Mouse (Mus musculus): ENCODE results near the gene Pknox2. TPM values are rescaled to one million over a fixed set of nuclear protein-coding genes. Genes with fewer than 3 reads are reported as not detected.

Pknox2 gene
- polyA plus RNA-seq, 1 experiment: 1.8 TPM

DNA sequence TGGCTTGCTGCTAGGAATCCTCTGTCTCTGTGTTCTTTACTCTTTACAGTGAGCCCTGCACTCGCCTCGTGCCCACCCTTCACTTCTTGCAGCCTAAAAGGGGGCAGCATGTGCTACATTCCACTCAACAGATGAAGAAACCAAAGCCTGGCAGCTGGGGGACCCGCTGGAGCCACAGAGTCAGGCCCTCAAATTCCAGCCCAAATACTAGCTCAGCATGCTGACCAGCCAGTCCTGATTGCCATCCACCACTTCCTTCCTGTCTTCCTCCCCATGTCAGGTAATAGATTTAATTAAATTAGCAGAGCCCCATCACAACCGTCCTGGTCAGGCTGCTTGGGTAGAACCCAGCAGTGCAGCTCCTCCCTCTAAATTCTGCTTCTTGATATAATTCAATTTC is 5.1 kb downstream of the Pknox2 start:
- no peak for DNase-seq (ENCODE audit: low read depth, low spot score)
- 63% methylated on average over 4 of the region's 4 CpGs for WGBS

DNA sequence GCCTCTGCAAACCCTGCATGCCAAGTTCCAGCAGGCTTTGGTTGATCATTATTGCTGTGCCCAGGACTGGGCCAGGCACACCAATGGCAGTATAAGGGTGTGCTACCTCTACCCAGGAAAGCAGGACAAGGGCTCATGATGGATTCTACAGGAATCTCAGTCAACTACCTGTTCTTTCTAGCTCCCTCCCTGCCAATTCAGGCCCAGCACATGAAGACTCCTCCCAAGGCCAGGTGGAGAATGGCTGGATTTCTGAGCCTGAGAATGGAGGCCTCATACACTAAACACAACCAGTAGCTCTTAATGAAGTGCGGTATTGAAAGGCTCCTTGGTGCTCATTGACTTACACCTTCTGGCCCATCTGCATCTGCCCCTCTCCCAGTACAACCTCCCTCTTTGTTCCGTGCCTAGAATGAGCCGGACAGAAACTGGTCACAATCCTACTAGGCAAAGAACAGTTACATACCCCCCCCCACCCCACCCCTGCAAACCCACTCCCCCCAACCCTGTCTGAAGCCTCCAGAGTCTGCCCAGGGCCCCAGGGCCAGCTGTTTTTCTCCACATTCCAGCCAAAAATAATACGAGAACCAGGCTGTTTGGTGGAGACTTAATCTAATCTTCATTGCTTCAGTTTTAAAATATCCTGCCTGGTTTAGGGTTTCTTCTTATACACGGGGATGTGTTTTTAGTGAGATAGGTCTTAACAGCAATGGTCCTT is 6.6 kb downstream of the Pknox2 start:
- WGBS: 83% methylated on average over 5 of the region's 5 CpGs
- DNase-seq (ENCODE audit: low read depth, low spot score): no peak

DNA sequence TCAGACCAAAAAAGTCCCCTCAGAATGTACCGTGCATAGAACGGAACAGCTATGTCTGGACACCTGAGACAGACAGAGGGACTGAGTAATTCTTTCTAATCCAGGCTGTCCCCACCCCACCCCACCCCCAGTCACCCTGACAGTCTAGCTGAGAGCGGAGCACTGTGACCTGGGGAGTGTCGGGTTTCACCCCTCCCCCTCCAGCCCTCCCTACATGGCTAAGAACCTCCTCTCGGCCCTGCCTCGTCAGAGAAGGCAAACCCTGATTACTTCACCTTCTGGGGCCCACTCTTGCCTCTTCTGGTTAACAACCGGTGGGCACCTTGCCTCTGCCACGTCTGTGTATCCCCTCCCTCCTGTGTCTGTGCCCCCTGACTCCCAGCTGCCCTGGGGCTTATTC is 7.7 kb downstream of the Pknox2 start:
- 9% methylated on average over 8 of the region's 8 CpGs for WGBS
- DNase-seq (ENCODE audit: low read depth, low spot score): no peak

DNA sequence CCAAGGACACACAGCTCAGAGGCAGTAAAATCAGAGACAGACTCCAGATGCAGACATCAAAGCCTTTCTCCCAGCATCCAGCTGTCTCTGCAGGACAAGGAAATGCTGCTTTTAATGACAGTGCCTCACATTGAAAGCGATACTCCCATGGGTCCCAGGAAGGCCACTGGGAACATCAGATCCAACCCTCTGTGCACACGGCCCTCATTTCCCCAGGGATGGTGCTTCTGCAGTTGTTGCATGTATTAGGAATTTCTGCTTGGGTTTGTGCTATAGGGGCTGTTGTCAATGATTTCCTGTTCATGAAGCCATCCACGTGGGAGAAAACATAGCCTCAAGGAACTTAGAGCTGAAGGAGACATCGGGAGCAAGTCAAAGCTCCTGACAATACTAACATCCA is 8.3 kb downstream of the Pknox2 start:
- DNase-seq (ENCODE audit: low read depth, low spot score): no peak
- 37% methylated on average over 4 of the region's 4 CpGs for WGBS

DNA sequence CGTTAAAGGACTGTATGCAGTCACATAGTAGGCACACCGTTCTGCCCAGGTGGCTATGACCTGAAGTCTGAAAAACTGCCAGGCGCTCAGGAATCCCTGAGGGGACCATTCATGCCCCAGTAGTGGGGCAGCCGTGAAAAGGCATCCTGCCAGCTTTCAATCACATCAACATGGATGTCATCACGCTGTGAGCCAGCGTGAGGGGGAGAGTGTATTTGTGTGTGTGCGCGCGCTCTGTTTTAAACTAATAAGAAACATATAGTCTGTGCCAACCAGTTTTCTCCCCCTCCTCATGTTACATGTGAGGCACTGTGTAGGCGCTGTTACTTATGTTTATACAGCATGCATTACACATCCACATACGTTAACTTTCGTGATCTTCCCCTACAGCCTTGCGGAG is 10.9 kb downstream of the Pknox2 start:
- DNase-seq (ENCODE audit: low read depth, low spot score): no peak
- WGBS: 86% methylated on average over 13 of the region's 13 CpGs

DNA sequence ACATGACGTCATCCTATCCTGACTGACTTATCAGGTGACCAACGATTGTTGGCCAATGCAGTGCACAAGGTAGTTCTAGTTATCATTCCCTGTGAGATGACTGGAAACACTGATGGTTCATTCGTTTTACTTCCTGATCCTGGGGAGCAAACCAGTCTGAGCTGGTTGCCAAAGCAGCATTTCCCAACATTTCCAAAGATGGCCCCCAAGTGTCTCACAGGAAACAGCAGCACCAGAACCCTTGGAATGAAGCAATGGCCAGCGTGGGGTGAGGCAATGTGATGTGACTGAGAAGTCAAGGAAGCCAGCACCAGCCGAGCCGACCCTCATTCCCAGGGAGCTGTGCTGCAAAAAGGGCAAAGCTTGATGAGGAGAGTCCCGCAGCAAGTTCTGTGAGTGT is 13.7 kb downstream of the Pknox2 start:
- no peak for DNase-seq (ENCODE audit: low read depth, low spot score)
- 83% methylated on average over 7 of the region's 7 CpGs for WGBS

DNA sequence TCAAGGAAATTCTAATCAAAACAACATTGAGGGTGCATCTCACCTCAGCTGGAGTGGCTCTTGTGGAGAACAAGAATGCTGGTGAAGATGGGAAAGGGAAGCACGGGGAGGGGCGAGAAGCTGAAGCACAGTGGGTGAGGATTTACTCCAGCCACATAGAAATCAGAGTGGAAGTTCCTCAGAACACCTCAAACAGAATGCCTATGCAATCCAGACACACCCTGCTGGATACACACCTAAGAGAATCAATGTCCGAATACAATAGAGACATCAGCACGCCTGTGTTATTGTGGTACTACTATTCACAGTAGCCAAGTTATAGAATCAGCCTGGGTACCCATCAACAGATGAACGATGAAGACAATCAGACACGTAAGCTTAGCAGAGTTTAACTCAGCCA is 18.2 kb downstream of the Pknox2 start:
- no peak for DNase-seq (ENCODE audit: low read depth, low spot score)
- WGBS: 77% methylated on average over 6 of the region's 6 CpGs

DNA sequence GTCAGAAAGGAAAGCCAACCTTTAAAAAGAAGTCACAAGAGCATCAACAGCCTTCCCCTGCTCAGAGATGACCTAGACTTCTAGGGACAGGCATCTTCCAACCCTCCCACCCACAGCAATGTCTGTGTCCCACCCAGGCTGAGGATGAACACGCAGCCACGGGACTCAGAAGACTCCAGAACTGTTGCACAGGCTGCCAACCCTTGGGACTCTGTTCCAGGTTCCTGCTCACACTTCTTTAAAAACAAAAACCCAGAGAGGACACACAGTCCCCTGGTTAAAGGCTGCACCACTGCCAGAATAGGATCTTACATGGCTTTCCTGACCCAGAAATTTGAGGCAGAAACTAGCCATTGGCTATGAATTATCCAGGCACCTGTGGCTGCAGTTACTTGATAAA is 21.0 kb downstream of the Pknox2 start:
- no peak for DNase-seq (ENCODE audit: low read depth, low spot score)
- 92% methylated on average over 2 of the region's 2 CpGs for WGBS

DNA sequence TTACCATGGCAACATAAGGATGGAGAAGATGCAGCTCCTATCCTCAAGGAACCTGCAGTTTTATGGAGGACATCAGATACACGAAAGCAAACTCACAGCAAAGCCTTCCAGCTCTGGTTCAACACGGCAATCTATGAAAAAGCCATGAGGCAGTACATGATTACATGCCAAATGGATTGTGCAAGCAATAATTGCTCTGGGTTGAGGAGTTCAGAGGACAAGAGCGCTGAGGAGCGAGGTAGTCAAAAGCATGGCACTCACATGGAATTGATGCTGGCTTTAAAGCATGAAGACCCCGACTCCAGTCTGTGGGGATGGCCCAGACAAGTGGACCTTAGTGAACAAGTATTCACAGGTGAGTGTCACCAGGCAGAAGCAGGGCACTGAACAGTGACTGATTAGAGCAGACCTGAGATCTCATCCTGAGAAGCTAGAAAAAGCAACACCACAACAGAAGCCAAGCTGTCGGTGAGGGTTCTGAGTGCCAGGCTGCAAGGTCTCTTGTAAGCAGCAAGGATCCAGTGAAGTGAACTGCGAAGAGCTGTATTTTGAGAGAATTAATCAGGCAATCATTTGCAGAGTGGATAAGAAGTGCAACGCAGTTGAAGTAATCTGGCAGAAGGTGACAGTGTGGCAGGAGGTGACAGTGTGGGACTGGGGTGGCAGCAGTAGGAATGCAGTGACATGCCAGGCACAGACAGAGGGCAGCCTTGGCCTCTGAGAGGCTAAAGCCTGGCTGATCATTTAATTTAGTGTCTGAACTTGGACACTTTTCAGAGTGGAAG is 22.3 kb downstream of the Pknox2 start:
- no peak for DNase-seq (ENCODE audit: low read depth, low spot score)

DNA sequence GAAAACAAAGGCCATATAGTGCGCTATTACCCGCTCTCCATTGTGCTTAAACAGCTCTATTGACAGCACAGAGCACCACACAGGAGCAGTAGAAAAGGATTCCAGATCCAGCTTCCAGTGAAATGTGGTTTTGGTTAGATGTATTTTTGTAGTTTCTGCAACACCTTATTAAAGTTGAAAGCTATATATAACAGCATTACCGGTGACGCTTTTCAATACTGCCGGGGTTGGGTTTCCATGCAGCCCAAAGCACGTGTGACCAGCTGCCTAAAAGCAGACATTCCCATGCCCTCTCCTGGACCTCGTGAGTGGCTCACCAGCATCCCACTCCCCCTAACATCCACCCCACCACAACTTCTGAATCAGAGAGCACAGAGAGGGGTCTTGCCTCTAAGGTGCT is 23.8 kb downstream of the Pknox2 start:
- WGBS: 81% methylated on average over 7 of the region's 7 CpGs
- no peak for DNase-seq (ENCODE audit: low read depth, low spot score)

More for the DNA sequence above, 22.3 kb downstream of the Pknox2 start:
- WGBS: 72% methylated on average over 8 of the region's 8 CpGs

DNA sequence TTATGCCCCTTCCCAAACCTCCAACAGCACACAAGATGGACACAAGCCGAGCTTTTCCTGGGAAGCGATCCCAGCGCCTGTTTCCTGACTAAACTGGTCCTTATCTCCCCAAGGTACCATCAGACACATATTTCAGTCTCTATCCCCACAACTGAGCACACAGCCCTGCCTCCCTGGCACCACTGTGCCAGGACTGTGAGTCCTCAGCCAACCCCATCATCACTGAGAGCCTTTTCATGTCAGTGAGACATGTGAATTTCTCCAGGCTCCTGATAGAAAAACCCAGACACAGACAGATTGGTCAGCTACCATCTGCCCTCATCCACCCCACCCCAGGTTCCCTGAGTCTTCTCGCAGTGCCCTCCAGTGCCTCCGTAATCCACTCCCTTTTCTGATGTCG is 24.2 kb downstream of the Pknox2 start:
- WGBS: 63% methylated on average over 6 of the region's 6 CpGs
- no peak for DNase-seq (ENCODE audit: low read depth, low spot score)

DNA sequence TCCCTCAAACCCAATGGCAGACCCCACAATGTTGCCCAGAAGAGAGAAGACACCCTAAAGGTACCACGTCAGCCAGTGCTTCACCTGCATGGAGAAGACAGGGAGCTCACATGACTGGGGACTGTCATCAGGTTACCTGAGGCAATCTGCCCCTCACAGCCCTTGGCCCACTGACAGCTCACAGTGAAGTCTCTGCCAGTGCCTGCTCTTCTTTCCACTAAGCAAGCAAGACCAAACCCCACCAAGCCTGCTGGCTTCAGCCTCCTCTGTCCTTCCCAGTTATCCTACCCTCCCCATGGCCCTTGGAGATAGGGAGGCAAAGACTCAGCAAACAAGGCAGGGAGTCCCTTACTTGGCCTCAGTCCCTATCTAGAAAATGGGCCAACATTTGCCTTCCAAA is 24.8 kb downstream of the Pknox2 start:
- no peak for DNase-seq (ENCODE audit: low read depth, low spot score)
- WGBS: 32% methylated on average over 1 of the region's 1 CpGs

DNA sequence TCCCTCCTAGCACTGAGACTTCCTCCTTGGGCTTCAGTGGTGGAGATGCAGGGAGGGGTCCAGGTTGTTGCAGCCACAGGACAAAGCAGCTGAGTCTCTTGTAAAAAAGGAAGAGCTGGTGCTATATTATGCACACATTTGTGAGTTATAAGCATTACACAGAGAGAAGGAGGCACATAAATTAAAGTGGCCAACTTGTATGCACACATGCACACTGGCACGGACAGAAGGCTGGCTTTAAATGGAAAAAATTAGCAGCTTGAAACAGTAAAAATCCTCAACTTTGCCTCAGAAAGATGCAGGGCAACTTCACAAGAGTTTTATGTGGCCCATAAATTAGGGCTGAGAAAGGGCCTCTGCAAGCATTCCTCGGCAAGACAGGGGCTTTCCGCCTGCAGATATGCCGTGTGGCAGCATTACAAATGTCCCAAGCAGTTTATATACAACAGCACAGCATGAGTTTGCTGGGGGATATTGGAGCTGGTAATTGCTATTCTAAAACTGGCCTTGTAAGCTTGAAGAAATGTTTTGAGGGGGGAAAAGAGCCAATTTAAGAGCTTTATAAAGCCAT is 25.4 kb downstream of the Pknox2 start:
- 17% methylated on average over 4 of the region's 4 CpGs for WGBS

DNA sequence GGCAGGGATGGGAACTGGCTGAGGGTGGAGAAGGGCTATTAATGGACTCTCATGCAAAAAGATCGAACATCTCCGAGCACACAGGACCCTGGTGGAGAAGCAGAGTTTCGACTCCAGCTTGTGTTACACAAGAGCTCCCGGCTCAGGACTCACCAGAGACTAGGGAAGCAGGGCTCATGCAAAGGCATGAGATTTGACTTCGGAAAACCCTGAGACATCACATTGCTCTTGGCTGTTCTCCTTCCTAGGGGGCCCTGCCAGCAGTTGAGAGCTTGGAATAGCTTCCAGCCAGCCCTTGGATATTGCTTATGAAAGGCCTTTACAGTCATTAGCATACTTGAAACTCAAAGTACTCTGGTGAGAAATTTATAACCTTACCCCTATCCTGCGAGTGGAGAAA is 26.4 kb downstream of the Pknox2 start:
- WGBS: 57% methylated on average over 6 of the region's 6 CpGs
- DNase-seq (ENCODE audit: low read depth, low spot score): no peak

More for the DNA sequence above, 25.4 kb downstream of the Pknox2 start:
- DNase-seq (ENCODE audit: low read depth, low spot score): no peak

DNA sequence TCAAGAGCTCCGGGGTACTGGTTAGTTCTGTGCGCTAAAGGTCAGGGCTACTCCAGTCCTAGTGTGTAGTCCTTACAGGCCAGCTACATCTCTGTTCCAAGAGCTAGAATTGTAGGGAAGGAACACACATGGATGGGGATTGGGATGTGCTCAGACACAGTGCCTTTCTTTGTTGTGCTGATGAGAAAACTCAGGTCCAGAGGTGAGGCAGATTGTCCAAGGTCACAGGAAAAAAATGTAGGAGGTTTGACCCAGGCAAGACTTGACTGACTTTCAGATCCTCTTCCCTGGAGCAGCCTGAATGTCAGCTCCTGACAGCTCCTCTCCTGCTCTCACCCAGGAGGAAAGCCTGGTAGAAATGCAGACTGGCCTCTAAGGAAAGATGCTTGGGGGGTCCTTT is 29.7 kb downstream of the Pknox2 start:
- DNase-seq (ENCODE audit: low read depth, low spot score): no peak
- WGBS: 95% methylated on average over 2 of the region's 2 CpGs

DNA sequence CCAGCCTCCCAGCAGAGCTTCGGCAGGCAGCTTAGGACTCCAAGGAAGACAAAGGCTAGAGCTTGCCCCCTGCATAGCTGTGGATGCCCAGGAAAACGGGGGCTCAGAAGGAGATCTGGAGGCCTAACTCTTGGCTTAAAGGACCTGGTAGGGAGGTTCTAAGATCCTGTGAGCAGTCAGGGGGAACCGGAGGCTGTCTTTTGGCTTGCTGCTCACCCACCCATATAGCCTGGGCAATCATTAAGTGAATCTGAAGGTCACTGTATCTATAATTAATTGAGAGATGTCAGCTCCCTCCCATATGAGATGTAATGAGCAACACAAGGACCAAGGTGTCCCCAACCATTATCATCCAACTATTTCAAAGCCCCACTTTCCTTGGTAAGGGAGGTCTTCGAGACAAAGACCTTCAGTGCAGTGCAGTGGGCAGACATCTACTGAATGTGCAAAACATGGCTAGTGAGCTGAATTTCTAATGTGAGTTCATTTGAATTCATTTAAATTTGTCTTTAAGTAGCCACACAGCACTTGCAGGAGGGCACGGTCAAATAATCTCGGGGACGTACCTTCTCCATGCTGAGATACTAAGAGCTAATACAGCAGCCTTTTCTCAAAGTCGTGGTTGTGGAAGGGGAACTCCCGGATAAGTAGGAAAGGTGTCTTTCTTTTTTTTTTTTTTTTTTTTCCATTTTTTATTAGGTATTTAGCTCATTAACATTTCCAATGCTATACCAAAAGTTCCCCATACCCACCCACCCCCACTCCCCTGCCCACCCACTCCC is 30.4 kb downstream of the Pknox2 start:
- DNase-seq (ENCODE audit: low read depth, low spot score): no peak
- WGBS: 86% methylated on average over 9 of the region's 9 CpGs

DNA sequence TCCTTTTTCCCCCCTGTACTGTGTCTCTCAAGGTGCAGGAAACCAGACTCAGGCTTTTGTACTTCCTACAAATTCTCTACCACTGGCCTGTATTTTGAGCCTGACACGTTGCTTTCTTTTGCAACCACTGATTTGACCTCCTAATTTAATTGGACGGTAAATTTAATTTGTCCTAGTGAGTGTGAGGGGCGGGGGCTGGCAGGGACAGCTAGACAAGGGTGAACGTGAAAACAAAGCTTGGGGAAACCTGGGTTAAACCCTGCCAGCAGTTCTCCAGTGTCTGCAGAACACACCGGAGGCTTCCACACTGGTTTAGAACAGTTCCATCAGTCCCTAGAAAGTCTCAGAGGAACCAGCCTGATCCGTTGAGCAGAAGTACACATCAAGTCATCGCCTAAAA is 31.4 kb downstream of the Pknox2 start:
- 71% methylated on average over 7 of the region's 7 CpGs for WGBS
- no peak for DNase-seq (ENCODE audit: low read depth, low spot score)

DNA sequence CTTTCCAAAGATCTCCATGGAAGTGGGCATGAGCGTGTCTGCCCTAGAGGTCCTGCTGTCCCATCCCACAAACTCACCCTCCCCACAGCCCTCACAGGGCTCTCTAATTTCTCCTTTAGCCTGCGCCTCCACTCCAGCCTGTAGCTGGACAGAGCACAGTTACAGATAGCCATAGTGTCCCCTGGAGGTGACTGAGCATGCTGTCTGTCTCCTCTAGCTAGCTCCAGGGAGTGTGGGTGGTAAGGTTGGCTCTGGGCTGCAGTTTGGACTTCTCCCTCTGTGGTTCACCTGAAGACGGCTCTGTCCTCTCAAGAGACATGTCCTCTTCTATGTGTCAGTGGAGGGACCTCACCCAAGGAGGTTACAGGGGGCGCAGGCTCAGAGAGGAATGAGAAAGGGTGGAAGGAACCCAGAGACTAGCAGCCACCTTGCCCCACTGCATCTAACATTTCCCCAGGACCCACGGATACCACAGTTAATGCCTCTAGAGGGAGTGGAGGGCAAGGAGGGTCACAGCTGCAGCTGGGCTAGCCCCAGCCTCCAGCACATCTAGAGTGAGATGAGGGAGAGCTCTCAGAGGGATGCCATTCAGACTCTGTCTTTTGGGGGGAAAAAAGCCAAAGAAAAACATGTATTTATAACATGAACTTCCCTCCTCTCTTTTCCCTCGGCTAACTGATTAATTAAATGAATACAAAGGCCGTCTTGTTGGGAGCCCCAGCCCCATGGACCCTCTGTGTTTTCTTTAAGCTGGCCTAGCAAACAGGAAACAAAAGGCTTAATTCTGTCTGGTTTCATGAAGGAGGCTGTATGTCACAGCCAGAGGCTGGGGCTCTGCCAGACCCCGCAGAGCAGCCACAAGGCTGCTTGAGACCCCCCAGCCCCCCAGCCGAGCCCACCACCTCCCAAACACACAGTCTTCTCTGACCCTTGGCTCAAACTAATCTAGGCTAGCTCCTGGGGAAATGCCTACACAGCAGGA is 32.6 kb downstream of the Pknox2 start:
- DNase-seq (ENCODE audit: low read depth, low spot score): no peak
- WGBS: 52% methylated on average over 9 of the region's 9 CpGs

DNA sequence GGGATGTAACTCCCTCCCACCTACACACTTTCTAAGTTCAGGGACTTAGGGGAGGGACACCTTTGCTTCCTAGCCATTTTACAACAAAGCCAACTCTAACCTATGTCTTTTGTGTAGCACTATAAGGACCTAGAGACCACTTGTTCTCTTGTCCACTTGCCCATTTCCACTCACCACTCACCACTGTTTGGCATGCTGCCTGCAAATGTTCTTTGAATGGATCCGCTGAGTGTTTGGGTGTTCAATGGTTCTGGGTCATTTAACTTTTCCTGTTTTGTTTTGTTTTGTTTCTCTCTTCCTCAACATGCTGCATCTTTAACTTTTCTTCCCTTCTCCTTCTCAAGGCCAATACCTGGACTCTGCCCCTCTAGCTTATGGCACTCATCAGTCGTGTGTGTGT is 39.7 kb downstream of the Pknox2 start:
- 74% methylated on average over 2 of the region's 2 CpGs for WGBS
- no peak for DNase-seq (ENCODE audit: low read depth, low spot score)

All from large intestine, adult 2 months (tissue).